Mouse (Mus musculus): Measurements from ENCODE around the gene Them7.

DNA sequence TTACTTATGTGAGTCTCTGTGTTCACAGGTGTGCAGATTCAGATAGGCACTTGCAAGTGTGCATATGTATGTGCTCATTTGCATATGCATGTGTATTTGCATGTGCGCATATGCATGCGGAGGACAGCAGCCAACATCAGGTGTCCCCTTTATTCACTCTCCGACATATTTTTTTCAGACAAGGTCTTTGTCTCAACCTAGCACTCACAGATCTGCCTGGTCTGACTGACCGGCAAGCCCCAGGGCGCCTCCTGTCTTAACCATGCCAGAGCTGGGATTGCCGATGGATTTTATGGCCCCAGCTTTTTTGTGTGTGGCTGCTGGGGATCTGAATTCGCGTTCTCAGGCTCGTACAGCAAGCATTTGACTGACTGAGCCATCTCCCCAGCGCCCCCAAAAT lies 146.1 kb downstream of the Them7 start:
- TF ChIP-seq POLR2A (IDR thresholded peaks at IDR 0.05; ENCODE audit: extremely low read depth, insufficient read depth, low read length) (no peak), CTCF (IDR thresholded peaks at IDR 0.05; ENCODE audit: extremely low read depth, insufficient read depth, low read length) (no peak)

Data from cortical plate, adult 2 months (tissue).